Mouse (Mus musculus) T-helper 2 cell (primary cell): ENCODE measurements around the gene Acot3.
"Not testable (repeated sequence)": the region's sequence is repeated elsewhere in the genome, so short reads cannot be mapped to it uniquely, and the experiment has no call there.

ENCODE experiments used
- in situ Hi-C: fragments of 300-600 bp; cut with MboI, MseI; formaldehyde crosslinking; loops from one replicate; pipeline ENCODE4 v1.15.1; 2025; ENCODE audit warnings: high pct_unique_total_duplicates

Gene Acot3

DNA sequence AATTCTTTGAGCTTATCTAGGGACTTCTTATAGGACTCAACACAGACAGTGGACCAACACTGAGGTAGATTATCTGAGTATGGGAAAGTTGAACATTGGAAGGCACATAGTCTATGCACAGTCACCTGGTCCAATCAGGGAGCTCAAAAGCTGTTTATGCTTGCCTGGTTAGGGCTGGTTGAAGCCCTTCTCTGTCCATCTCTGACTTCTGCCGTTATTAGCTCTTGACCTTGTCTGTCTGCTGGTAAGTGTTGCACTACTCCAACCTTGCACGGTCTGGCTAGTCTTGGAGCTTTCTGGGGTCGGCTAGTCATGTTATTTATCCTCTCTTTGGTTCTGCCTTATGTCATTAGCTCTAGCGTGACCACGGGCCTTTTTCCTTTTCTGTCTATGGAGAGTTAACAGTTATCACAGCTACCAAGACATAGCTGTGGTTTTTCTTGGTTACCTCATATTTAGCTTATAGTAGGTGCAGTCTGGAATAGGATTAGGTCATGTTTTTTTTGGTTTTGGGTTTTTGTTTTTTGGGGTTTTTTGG is at the start of gene Acot3:
Gene Acot3, plus strand, starts transcription at position 208 of the 538 bp plus-strand sequence.
- in situ Hi-C loops, result no loop called here

DNA sequence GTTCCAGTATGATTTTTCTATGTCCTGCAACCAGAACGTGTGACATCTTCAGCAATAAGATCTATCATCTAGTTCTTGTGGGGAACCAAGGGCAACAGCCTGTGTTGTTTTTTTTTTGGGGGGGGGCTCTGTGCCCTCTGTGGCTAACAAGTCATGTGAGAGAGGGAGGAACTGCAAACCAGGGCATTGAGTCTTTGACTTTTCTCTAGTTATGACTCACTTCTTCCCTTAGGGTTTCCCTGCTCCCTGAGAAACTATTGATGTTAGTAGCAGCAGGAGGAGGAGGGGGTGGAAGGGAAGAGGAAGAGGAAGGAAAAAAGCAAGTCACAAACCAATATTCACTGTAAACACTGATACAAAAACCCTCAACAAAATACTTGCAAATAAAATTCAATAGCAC is 48.1 kb upstream of the Acot3 start:
- in situ Hi-C loops, result no loop called here

DNA sequence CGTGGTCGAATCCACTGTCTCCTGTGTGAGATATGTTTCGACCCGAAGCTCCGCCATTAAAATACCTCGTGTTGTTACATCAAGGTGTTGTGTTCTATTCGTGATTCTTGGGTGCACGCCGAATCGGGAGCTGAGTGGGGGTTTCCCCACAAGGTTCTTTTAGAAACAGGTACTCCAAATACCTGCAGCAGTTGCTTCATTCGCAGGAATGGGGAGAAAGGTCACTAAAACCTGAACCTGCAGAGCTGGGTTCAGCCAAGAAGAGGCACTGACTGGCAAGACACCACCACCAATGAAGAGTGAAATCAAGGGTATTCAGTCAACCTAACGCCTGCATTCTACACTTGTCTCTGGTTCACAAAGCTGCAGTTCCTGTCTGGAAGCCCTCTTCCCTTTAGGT is 43.7 kb upstream of the Acot3 start:
- in situ Hi-C loops, result loop anchor here (5.0 kb wide), 1 partner anchor 41 kb away; no protein-coding TSS in a partner anchor

DNA sequence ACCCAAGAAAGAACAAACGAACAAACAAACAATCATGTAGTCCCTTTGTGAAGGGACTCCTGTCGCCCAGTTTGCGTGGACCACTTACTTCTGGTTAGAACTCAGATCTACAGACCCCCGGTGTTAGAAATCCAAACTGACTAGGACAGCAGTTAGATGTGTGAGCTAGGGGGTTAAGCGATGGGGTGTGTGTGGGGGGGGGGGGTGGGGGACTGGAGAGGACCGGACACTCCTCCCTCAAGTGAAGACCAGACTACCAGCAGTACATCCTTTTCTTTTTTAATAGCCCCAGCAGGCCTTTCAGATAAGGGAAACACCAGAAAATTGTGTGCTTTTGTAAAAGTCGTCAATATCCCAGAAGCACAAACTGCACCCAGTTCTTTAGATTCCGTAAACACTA is 43.2 kb upstream of the Acot3 start:
- in situ Hi-C loops, result loop anchor here (5.0 kb wide), 1 partner anchor 41 kb away; no protein-coding TSS in a partner anchor

DNA sequence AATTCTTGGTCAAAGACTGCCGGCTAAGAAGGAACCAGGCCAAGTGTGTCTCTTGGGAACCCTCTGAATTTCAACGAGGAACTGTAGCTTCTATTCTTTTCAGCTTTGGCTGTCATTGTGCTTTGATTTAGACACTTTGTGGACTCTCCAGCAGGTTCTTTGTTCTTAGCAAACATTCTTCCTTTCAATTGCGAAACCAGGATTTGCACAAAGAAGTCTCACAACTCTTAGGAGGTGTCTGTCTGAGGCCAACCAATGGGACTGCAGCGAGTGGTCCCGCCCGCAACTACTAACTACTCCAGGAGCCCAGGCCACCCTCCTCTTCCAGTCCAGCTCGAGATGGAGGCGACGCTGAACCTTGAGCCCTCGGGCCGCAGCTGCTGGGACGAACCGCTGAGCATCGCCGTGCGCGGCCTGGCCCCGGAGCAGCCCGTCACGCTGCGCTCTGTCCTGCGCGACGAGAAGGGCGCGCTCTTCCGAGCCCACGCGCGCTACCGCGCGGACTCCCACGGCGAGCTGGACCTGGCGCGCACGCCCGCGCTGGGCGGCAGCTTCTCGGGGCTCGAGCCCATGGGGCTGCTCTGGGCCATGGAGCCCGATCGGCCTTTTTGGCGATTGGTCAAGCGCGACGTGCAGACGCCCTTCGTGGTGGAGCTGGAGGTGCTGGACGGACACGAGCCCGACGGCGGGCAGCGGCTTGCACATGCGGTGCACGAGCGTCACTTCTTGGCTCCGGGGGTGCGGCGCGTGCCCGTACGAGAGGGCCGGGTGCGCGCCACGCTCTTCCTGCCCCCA is 42.6 kb upstream of the Acot3 start, which contains the start of gene Acot1:
Gene Acot1, plus strand, starts transcription at position 320 of the 795 bp plus-strand sequence.
- in situ Hi-C loops, result loop anchor here (5.0 kb wide), 1 partner anchor 42 kb away; no protein-coding TSS in a partner anchor

DNA sequence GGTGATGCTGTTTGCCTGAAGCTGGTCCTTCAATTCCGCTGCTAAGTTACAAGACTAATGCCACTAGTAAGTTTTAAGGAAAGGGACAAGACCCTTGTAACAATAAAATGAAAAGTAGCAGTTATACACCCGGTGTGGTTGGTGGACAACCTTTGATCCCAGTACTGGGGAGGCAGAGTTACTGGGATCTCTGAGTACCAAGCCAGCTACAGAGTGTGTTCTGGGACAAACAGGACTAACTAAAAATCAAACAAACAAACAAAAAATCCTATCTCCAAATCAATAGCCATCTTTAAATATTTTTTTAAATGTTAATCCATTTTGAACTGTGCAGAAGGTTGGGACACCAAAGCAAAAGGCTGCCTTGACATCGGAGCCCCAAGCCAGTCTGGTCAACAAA is 41.7 kb upstream of the Acot3 start:
- in situ Hi-C loops, result loop anchor here (10.0 kb wide), 1 partner anchor 1725 kb away; no protein-coding TSS in a partner anchor

DNA sequence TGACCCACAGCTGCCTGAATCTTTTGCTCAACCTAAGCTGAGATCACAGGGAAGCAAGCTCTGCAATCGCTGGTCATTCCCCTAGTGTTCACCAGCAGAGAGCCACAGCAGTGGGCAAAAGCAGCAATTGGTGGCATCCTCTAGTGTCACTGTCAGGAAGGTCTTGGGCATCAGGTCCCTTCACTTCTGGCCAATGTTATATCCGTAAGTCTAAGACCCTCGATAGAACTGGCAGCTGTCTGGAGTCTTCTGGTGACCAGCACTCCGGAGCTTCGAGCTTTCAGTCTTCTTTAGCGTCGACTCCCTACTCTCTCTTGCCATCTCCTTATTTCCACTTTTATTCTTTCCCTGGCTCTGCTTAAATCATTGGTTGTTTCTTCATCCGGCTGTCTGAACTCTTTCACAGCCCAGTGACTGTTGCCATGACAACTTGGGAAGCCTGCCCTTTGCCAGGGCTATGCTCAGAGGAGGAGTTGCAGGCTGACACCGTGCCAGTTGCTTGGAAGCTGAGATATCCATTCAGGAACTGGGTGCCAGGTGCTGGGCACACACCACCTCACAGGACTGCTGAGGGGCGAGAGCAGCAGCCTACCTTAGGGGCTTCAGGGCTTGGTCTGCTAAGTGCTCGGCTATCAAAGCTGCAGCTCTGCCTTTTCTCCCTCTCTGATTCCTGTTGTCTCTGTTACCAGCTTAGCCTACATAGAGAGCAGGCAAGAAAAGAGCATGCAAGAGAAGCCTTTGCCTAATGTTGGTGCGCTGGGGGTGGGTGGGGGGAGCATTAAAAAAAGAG is 40.5 kb upstream of the Acot3 start:
- in situ Hi-C loops, result loop anchor here (10.0 kb wide), 1 partner anchor 1723 kb away; no protein-coding TSS in a partner anchor

DNA sequence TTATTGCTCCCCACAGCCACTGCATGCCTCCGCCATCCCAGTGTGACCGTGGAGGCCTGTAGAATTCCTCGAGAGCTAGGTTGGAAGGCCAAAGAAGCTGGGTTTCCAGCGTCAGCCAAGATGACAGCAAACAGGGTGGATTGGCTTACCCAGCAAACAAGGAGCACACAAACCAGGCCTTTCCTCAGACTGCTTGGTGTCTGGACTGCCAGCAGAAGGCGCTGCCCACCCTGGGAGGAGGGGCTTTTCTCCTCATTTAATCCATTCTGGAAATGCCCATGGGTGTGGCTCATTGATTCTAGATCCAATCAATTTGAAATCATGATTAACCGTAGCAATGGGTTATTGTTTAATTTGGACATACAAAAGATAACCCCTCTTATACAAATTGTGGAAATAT is 38.8 kb upstream of the Acot3 start:
- in situ Hi-C loops, result loop anchor here (10.0 kb wide), 1 partner anchor 1722 kb away; no protein-coding TSS in a partner anchor

DNA sequence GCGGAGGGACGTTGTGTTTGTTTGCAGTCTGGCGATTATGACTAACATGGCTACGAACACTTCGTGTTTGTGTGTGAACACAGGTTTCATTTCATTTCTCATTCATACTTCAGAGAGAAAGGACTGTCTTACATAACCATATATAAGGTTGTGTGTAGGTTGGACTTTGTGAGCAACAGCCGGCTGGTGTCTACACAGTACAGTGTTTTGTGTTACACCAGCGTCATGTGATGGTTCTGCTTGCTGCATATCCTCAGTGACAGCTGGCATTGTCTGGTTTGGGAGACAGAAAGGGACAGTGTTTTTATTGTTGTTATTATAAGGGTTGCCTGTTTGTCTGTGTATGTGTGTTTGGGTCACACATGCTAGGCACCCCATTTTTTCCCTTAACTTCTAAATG is 38.2 kb upstream of the Acot3 start:
- in situ Hi-C loops, result loop anchor here (10.0 kb wide), 1 partner anchor 1721 kb away; no protein-coding TSS in a partner anchor

DNA sequence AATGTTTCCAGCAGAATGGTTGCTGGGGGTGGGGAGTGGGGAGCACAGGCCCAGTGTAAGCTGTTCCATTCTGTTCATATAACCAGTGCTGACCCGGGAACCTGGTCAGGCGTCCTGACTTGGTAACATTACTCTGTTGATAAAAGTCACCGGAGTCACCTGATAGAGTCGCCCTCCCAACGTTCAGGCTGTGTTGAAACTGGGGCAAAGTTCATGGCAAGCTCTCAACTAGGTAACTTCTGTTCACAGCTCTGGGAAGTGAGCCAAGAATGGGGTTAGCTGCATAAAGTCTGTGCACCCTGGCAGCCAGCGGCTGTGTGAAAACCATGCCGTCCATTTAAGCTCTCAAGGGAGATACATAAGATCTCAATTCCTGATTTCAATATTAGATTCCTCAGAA is 31.4 kb upstream of the Acot3 start:
- in situ Hi-C loops, result not testable (repeated sequence)

DNA sequence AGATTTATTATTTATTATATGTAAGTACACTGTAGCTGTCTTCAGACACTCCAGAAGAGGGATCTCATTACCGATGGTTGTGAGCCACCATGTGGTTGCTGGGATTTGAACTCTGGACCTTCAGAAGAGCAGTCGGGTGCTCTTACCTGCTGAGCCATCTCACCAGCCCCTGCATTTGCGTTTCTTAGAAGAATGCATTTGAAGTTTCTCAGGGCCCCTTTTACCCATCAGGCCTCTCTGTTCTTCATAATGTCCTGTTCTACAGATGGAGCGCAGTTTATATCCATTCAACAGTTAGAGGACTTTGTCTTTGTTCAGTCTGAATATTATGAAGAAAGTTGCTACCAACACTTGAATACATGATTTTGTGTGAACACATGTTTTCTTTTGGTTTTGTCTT is 29.7 kb upstream of the Acot3 start:
- in situ Hi-C loops, result not testable (repeated sequence)

DNA sequence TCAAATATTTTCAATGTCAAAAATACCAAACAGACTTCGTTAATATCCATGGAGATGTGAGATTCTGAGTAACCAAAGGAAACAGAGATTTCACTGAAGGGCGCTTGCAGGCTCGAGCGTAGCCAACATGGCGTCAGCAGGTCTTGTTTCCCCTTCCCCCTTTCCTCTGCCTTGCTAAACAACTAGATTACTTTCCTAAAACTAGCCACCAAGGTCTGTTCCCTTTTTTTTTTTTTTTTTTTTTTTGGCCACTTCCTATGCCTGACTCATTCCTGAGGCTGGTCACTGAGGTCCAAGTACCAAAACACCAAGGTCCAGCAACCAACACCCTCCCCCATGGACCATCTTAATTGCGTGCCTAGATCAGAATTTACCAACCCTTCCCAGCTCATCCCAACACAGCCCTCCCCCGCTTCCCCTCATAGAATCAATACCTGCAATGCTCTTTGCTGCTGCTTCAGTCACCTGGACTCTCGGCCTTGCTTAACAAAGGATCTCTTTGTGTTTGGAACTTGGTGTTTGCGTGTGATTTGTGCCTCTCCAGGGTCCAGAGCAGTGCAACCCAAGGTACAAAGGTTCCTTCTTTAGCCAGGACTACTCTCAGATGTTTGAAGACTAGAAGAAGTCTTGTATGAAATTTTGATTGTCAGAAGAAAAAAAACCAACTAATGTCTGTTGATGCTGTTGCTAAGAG is 28.7 kb upstream of the Acot3 start:
- in situ Hi-C loops, result no loop called here

DNA sequence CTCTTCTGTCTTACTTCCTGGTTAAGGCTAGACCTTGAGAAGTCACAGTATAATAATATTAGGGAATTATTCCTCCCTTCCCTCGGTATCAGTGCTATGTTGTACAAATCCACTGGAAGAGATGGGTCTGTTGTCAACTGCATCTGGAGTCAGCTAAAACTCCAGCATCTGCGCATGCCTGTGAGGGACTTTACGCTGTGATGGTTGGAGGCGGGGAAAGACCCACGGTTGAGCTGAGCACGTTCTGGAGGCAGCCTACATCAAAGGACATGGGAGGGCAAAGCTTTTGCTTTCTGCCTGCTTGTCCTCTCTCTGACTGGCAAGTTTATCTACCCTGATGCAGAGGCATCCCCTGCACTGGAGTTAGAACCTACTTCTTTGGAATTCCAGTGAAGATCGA is 26.1 kb upstream of the Acot3 start:
- in situ Hi-C loops, result no loop called here

DNA sequence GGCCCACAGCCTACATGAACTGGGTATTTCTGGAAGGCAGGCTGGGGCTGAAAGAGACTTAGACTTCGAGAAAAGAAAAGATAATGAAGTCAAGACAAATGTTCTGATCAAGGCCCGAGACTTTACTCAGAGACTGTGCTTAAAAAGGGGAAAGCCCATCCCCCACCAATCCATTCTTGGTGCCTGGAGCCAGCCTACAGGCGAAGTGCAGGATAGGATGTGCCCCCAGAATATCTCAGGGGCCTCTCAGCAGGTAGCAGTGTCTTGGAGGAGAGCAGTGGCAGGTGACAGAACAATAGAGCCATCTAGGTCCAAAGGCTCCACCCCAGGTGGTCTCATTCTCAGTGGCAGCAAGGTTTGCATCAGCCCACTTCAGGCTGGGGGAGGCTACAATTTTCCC is 23.6 kb upstream of the Acot3 start:
- in situ Hi-C loops, result not testable (repeated sequence)

DNA sequence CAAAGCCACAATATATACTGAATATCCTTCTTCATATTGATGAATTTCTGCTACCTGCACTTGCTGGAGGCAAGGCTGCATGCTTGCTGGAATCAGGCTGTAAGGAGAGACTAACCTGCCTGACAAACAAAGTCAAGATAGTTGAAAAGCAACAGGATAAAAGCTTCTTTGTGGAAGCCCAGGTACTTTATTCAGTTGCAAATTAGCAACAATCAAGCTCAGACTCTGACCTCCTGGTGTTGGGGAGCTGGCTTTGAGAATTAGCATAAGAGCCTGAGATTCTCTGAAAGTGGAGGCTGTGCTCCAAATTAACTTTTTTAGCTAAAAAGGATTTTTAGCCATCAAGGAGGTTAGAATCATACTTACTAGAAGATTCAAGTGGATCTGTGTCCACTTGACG is 22.9 kb upstream of the Acot3 start:
- in situ Hi-C loops, result not testable (repeated sequence)

DNA sequence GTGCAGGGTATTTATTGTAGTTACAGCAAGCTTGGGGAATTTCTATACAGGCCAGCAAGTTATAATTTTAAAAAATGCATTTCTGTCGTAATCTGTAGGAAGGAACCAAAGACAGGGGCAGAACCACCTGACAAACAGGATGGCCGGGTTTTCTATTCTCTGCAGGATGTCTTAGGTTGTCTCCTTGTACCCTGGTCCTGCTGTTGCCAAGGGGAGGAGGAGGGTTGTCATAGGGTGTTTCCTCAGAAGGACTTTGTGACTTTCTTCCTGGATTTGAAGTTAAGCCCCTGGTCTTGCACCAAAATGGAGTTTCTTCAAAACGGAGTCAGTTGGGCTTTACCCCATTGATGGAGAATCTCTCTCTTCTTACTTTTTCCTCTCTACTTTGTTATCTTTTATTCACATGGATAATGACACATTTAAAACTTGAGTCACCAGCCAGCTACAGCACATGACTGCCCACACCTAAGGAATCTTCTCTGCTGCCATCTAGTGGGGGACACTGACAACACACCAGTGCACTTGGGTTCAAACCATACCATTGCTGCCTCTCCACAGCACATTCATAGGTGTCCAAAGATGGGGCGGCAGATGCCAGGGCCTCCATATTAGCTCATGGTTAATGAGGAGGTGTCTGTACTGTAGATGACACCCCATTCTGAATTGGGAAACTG is 21.1 kb upstream of the Acot3 start:
- in situ Hi-C loops, result no loop called here

DNA sequence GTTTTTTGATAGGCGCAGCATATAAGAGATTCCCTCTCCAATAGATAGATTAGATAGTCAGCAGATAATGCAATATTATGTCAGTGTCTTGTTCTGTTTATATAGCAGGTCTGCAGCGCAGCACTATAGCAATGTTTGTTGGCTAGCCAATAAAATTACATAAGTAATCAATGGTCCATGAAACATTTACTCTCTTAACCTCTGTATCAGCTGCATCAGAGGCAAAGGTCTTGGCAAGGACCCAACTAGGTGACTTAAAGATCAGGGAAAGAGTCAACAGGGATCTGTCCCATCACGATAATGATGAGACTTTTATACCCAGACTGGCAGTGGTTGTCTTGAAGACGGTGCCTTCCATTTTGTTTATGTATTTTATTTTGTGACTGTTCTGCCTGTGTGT is 19.1 kb upstream of the Acot3 start:
- in situ Hi-C loops, result no loop called here

DNA sequence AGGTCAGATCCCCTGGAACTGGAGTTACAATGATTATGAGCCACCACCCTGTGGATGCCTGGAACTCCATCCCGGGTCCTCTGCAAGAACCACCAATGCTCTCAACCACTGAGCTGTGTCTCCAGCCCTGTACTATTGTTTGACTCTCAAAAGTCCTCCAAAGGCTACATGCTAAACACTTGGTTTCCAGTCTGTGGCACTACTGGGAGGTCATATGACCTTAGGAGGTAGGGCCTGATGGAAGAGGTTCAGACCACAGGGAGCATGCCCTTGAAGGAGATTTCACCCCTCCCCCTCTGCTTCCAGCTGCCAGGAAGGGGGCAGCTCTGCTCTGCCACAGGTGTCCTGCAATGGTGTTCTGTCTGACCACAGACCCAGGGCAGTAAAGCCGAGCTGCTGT is 18.6 kb upstream of the Acot3 start:
- in situ Hi-C loops, result not testable (repeated sequence)

DNA sequence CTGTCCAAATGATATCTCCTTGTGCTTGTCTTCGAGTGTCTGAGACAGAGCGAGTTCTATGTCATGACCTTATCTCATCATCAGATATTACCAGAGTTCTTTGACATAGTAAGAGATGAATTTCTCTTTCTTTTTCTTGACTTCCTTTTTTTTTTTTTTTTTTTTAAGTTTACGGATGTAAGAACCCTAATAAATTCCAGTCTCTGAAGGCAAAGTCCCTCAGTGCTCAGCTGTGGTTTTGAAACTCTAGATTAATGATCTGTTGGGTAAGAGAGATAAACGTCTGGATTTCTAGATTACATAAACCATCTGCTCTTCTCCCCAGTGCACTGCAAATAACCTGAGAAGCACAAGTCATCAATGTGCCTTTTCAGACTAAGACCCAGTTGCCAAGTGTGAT is 17.8 kb upstream of the Acot3 start:
- in situ Hi-C loops, result no loop called here

DNA sequence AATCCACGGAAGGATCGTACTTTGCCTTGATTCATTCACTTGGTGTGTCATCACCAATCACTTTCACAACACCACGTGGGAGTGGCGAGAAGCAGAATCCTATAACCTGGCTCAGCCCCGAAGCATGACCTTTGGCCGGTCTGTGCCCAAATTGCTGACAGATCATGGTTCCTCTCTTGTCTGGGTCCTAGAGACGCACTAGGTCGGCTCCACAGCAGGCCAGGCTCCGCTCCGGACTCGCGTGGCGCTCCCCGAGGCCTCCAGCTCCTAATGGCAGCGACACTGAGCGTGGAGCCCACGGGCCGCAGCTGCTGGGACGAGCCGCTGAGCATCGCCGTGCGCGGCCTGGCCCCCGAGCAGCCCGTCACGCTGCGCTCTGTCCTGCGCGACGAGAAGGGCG is 13.7 kb upstream of the Acot3 start, which contains the start of gene Acot4:
Gene Acot4, plus strand, starts transcription at position 139 of the 400 bp plus-strand sequence.
- in situ Hi-C loops, result not testable (repeated sequence)

DNA sequence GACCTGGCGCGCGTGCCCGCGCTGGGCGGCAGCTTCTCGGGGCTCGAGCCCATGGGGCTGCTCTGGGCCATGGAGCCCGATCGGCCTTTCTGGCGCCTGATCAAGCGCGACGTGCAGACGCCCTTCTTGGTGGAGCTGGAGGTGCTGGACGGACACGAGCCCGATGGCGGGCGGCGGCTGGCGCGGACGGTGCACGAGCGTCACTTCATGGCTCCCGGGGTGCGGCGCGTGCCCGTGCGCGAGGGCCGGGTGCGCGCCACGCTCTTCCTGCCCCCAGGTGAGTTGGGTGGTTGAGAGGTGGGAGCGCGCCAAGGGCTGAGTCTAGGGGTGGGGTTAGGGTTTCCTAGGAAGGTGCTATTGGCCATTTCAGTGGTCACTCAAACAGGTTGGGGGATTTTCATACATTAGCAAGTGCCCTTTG is 13.2 kb upstream of the Acot3 start, which contains the start of gene Gm49366:
Gene Gm49366, plus strand, starts transcription at position 245 of the 421 bp plus-strand sequence.
- in situ Hi-C loops, result not testable (repeated sequence)
